Mouse (Mus musculus): Measurements from ENCODE around the gene Lingo2. TPM values are rescaled to one million over a fixed set of nuclear protein-coding genes. Genes with fewer than 3 reads are reported as not detected.
A peak's percentile ranks its signal among the peaks of the same experiment; 100 is the strongest.

Lingo2 gene
- polyA plus RNA-seq, 1 experiment from 2014 or later, result 0.54 TPM

DNA sequence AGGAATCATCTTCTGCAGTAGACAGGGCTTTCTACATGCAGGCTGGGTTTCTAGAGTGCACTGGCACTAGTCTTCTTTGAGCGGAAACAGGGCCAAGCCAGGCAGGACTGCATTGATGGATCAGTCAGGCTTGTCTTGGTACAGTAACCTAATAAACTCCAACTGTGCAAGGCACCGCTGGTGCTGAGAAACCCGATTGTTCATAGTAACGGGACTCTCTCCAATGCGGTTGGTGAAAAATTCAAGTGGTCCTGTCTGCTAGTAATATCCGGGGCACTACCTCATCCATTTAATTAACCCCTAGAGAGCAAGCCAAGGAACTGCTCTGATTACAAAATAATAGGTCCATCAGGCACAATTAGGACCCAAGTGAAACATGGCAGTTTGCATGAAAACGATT is 1106.4 kb downstream of the Lingo2 start:
- H3K4me1 ChIP-seq, result peaks cover 6% of the 10 kb centered on the region; the same call in 1 of the 2 replicates
- WGBS, result 73% methylated on average over 7 of the region's 7 CpGs
- no peak overlapping the region for H3K4me3 ChIP-seq
- peak; percentile 29 for DNase-seq (ENCODE audit: low spot score)
- H3K36me3 ChIP-seq, result no peaks in the 10 kb centered on the region
- no peak overlapping the region for H3K27ac ChIP-seq
- H3K9me3 ChIP-seq (replicated peaks), result no peaks in the 10 kb centered on the region
- H3K27me3 ChIP-seq (ENCODE audit: low read depth, poor library complexity, severe bottlenecking), result no peaks in the 10 kb centered on the region

GRCm38 (mm10) chr4:35844518-35844917 is 1107.0 kb downstream of the Lingo2 start:
- 88% methylated on average over 6 of the region's 6 CpGs for WGBS
- H3K27me3 ChIP-seq (ENCODE audit: low read depth, poor library complexity, severe bottlenecking), result no peaks in the 10 kb centered on the region
- H3K4me3 ChIP-seq, result no peak overlapping the region
- no peak overlapping the region for H3K27ac ChIP-seq
- no peaks in the 10 kb centered on the region for H3K9me3 ChIP-seq (replicated peaks)
- H3K4me1 ChIP-seq, result peaks cover 6% of the 10 kb centered on the region; the same call in 1 of the 2 replicates
- DNase-seq (ENCODE audit: low spot score), result no peak
- no peaks in the 10 kb centered on the region for H3K36me3 ChIP-seq

- no peaks in the 10 kb centered on the region for H3K9me3 ChIP-seq (replicated peaks)
- WGBS, result 88% methylated on average over 7 of the region's 7 CpGs
- no peak for DNase-seq (ENCODE audit: low spot score)
Observed at GRCm38 (mm10) chr4:35823322-35823870, 1128.2 kb downstream of the Lingo2 start.

DNA sequence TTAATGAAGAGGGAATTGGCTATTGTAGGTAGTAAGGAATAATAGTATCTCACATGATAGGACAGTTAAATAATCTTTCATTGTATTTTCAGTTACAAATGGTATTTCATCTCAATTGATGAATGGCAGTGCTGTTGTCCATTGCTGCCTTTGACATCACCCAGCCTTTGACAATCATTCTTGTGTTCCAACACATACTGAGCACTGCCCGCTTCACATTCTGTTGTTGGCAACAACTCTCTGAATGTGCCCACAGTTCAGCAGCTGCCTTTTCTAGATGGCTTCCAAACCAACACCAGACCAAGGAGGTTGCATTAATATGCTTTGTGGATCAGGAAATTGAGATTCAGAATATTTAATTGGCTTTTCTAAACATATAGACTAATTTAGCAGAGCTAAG is 1130.8 kb downstream of the Lingo2 start:
- DNase-seq (ENCODE audit: low spot score), result no peak
- Histone ChIP-seq H3K4me1 (no peaks in the 10 kb centered on the region), H3K4me3 (no peak overlapping the region), H3K9me3 (replicated peaks) (no peaks in the 10 kb centered on the region), H3K27me3 (ENCODE audit: low read depth, poor library complexity, severe bottlenecking) (no peaks in the 10 kb centered on the region), H3K36me3 (no peaks in the 10 kb centered on the region), H3K27ac (no peak overlapping the region)
- 97% methylated on average over 1 of the region's 1 CpGs for WGBS

More at GRCm38 (mm10) chr4:35823322-35823870, 1128.2 kb downstream of the Lingo2 start:
- no peaks in the 10 kb centered on the region for H3K27me3 ChIP-seq (ENCODE audit: low read depth, poor library complexity, severe bottlenecking)
- no peaks in the 10 kb centered on the region for H3K4me1 ChIP-seq
- H3K36me3 ChIP-seq, result no peaks in the 10 kb centered on the region
- no peak overlapping the region for H3K4me3 ChIP-seq
- no peak overlapping the region for H3K27ac ChIP-seq

- Histone ChIP-seq H3K36me3 (no peaks in the 10 kb centered on the region), H3K9me3 (replicated peaks) (no peaks in the 10 kb centered on the region), H3K27me3 (ENCODE audit: low read depth, poor library complexity, severe bottlenecking) (no peaks in the 10 kb centered on the region), H3K27ac (no peak overlapping the region), H3K4me3 (no peak overlapping the region), H3K4me1 (no peaks in the 10 kb centered on the region)
- DNase-seq (ENCODE audit: low spot score), result no peak
- 79% methylated on average over 1 of the region's 1 CpGs for WGBS
Observed at GRCm38 (mm10) chr4:35814698-35815097, 1136.8 kb downstream of the Lingo2 start.

- Histone ChIP-seq H3K4me1 (no peaks in the 10 kb centered on the region), H3K9me3 (replicated peaks) (no peaks in the 10 kb centered on the region), H3K27me3 (ENCODE audit: low read depth, poor library complexity, severe bottlenecking) (no peaks in the 10 kb centered on the region), H3K4me3 (no peak overlapping the region), H3K27ac (no peak overlapping the region), H3K36me3 (no peaks in the 10 kb centered on the region)
- WGBS, result 86% methylated on average over 6 of the region's 6 CpGs
- no peak for DNase-seq (ENCODE audit: low spot score)
Observed at GRCm38 (mm10) chr4:35807497-35808210, 1143.9 kb downstream of the Lingo2 start.

- H3K36me3 ChIP-seq, result no peaks in the 10 kb centered on the region
- DNase-seq (ENCODE audit: low spot score), result no peak
- no peak overlapping the region for H3K4me3 ChIP-seq
- no peaks in the 10 kb centered on the region for H3K9me3 ChIP-seq (replicated peaks)
- no peaks in the 10 kb centered on the region for H3K4me1 ChIP-seq
- WGBS, result 86% methylated on average over 2 of the region's 2 CpGs
- no peaks in the 10 kb centered on the region for H3K27me3 ChIP-seq (ENCODE audit: low read depth, poor library complexity, severe bottlenecking)
- no peak overlapping the region for H3K27ac ChIP-seq
Observed at GRCm38 (mm10) chr4:35806881-35807464, 1144.6 kb downstream of the Lingo2 start.

- no peak overlapping the region for H3K4me3 ChIP-seq
- H3K9me3 ChIP-seq (replicated peaks), result no peaks in the 10 kb centered on the region
- DNase-seq (ENCODE audit: low spot score), result no peak
- H3K4me1 ChIP-seq, result no peaks in the 10 kb centered on the region
- WGBS, result 82% methylated on average over 5 of the region's 5 CpGs
- H3K27me3 ChIP-seq (ENCODE audit: low read depth, poor library complexity, severe bottlenecking), result no peaks in the 10 kb centered on the region
- no peak overlapping the region for H3K27ac ChIP-seq
- no peaks in the 10 kb centered on the region for H3K36me3 ChIP-seq
Observed at GRCm38 (mm10) chr4:35784255-35784921, 1167.2 kb downstream of the Lingo2 start.

GRCm38 (mm10) chr4:35770810-35771209 is 1180.7 kb downstream of the Lingo2 start:
- DNase-seq (ENCODE audit: low spot score), result no peak
- Histone ChIP-seq H3K9me3 (replicated peaks) (no peaks in the 10 kb centered on the region), H3K27me3 (ENCODE audit: low read depth, poor library complexity, severe bottlenecking) (no peaks in the 10 kb centered on the region), H3K27ac (no peak overlapping the region), H3K36me3 (no peaks in the 10 kb centered on the region), H3K4me1 (no peaks in the 10 kb centered on the region), H3K4me3 (no peak overlapping the region)
- WGBS, result 88% methylated on average over 7 of the region's 7 CpGs

DNA sequence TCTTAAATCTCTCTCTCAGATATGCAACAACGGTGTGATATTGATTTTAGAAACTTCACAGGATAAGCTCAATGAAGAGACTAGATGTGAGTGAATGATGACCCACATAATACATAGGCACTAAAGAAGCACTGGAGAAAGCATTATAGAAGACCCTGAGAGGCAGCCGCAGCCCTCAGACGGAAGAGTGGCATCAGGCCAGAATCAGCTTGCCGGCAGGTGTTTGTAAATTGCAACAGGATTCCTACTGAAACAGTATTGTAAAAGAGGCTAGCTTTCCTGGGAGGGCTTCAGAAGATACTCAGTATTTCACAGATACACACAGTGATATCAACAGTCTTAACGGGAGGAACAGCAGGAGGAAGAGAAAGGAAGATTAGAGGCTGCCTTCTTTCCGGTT is 1184.6 kb downstream of the Lingo2 start:
- no peaks in the 10 kb centered on the region for H3K27me3 ChIP-seq (ENCODE audit: low read depth, poor library complexity, severe bottlenecking)
- 88% methylated on average over 6 of the region's 6 CpGs for WGBS
- no peaks in the 10 kb centered on the region for H3K4me1 ChIP-seq
- H3K36me3 ChIP-seq, result no peaks in the 10 kb centered on the region
- no peaks in the 10 kb centered on the region for H3K9me3 ChIP-seq (replicated peaks)
- no peak overlapping the region for H3K4me3 ChIP-seq
- DNase-seq (ENCODE audit: low spot score), result no peak
- no peak overlapping the region for H3K27ac ChIP-seq

DNA sequence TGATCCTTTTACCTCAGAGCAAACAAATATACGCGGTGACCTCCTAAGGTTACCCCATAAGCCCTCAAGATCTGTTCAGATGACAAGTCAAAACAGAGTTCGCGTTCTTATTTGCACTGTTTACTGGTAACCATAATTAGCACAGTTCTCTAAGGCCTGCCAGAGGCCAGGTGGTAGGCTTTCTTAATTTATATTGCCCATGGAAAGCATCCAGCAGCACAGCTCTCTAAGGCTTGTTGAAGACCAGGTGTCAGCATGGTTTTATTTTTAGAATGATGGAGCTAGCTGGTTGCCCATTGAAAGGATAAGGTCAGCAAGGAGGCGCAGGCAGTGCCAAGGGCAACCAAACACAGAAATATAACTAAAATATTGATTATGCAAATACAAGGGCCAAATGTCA is 1190.4 kb downstream of the Lingo2 start:
- no peak for DNase-seq (ENCODE audit: low spot score)
- Histone ChIP-seq H3K4me1 (peaks cover 3% of the 10 kb centered on the region; the same call in 1 of the 2 replicates), H3K36me3 (no peaks in the 10 kb centered on the region), H3K27ac (no peak overlapping the region), H3K27me3 (ENCODE audit: low read depth, poor library complexity, severe bottlenecking) (no peaks in the 10 kb centered on the region), H3K4me3 (no peak overlapping the region), H3K9me3 (replicated peaks) (no peaks in the 10 kb centered on the region)
- WGBS, result 69% methylated on average over 5 of the region's 5 CpGs

- Histone ChIP-seq H3K27me3 (ENCODE audit: low read depth, poor library complexity, severe bottlenecking) (no peaks in the 10 kb centered on the region), H3K4me3 (no peak overlapping the region), H3K4me1 (no peaks in the 10 kb centered on the region), H3K9me3 (replicated peaks) (no peaks in the 10 kb centered on the region), H3K27ac (no peak overlapping the region), H3K36me3 (no peaks in the 10 kb centered on the region)
- 85% methylated on average over 6 of the region's 6 CpGs for WGBS
- DNase-seq (ENCODE audit: low spot score), result no peak
Observed at GRCm38 (mm10) chr4:35752121-35752860, 1199.3 kb downstream of the Lingo2 start.

Data from limb, embryonic 10.5 days (tissue).